Mouse (Mus musculus) urinary bladder, postnatal 4 days (tissue): ENCODE results near the gene Mmachc.
"Not testable (repeated sequence)": the region's sequence is repeated elsewhere in the genome, so short reads cannot be mapped to it uniquely, and the experiment has no call there.

Experiments used
- DNase-seq, 2 experiments: peaks; one replicate each; pipeline ENCODE4 v3.0.0; 2021 to 2022; ENCODE audit warnings: low spot score in 2 of 2

Mmachc gene

DNA sequence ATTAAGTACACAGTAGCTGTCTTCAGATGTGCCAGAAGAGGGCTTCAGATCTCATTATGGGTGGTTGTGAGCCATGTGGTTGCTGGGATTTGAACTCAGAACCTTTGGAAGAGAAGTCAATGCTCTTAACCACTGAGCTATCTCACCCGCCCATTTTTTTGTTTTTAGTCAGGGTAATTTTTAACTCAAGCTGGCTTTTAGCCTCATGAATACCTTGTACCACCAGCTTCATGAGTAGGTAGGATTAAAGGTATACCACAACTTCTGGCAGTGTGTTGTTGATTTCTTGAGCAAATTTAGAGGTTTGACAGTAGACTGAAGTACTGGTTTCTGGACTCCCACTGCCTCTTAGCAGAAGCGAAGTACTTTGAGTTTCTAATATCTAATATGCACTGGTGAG lies 16.1 kb downstream of the Mmachc start:
- no peak for DNase-seq

DNA sequence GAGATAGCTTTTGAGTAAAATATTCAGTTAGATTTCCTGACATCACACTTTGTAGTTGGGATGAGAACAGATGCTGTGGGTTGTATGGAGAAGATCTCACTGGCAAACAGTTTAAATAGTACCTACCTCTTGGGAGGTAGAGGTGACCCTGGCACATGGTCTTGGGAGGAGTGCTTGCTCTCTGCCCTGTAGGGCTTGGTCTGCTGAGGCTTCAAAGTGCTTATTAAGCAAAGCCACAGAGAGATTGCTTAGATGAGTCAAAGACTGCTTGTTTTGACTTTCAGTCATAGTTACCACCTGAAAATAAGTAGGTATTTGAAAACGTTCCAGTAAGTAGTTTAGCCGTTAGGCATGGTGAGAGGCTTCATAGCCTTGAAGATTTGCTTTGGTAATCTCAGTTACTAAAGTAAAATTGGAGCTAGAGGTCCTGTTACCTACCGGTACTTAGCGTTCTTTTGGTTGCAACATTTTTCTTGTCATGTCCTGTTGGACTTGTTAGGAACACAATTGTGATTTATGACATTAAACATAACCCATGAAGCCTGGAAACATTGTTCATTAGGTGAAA lies 18.8 kb downstream of the Mmachc start:
- no peak for DNase-seq

DNA sequence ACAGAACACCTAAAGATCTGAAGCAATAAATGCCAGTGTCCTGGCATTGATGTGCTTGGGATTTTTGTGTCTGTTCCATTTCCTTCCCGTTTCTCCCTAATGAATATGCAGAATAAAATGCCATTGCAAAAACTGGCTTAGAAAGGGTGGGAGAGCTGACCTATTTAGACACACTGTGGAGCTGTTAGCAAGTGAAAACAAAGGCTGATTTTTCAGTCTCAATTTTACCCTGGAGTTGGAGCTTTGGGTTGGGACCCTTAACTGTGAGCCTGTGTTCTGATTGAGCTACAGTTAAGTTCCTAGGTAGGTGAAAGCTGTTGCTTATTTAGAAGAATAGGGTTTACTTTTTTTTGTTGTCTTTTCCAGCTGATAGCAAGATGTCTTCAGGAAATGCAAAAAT lies 21.2 kb downstream of the Mmachc start:
- no peak for DNase-seq

DNA sequence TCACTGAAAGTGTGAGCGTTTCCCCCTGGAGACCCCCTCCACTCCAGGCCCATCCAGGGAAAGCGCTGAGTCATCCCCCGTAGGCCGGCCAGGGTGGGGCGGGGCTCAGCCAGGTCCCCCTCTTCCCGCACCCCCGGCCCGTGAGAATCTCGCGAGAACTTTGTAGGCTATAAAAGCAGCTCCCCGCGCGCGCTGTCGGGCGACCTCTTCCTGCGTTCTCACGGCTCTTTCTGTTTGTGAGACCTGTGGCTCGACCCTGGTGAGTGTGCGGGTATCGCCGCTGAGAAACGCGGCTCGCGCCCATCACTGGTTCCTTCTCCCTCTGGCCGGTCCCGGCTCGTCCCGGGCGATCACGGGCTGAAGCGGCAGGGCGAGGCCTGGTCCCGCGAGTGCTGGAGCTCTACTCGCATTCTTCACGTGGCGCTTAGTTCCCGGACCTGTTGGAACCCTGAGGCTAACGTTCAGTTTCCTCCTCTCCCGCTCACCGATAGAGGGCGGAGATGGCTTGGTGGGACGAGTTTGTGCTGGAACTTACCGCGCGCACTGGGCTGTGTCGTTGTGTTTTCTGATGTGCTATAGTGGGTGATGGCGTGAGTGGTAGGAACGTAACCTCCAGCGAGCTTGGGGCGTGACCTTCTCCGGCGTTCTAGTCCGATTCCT lies 22.7 kb downstream of the Mmachc start, which contains the start of gene Prdx1:
Prdx1 (plus strand) TSS at position 143 of the 660 bp plus-strand sequence.
- DNase-seq, result peak; percentile 96 to 99

DNA sequence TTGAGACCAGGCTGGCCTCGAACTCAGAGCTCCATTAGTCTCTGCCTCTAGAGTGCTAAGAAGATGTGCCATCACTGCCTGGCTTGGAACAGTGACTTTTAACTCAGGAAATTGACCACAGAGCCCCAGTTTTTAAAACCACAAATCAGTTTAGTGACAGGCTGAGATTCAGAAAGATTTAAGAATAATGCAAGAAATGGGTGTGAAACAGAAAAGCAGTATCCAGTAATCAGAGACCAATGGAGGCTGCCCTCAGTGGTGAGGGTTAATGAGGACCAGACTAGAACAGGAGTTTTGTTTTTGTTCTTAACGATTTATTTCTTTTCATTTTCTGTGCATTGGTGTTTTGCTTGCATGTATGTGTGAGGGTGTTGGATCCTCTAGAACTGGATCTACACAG lies 23.5 kb downstream of the Mmachc start:
- no peak for DNase-seq

DNA sequence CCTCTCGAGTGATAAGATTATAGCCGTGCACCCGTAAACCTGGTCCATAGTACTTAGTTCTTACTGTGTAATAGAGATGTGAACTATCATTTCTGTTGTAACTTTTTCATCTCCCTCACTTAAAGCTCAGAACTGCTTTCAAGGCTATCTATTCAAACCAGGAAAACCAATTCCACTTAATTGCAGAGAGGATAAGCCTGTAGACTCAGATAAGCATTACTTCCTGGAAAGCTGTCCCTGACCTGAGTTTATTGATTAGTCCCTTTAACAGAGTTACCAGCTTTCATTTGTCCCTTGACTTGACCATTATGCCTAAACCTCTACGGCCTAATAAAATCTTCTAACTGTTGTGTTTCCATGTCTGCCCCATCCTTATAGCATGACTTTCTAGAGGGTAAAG lies 24.2 kb downstream of the Mmachc start:
- DNase-seq, result no peak

DNA sequence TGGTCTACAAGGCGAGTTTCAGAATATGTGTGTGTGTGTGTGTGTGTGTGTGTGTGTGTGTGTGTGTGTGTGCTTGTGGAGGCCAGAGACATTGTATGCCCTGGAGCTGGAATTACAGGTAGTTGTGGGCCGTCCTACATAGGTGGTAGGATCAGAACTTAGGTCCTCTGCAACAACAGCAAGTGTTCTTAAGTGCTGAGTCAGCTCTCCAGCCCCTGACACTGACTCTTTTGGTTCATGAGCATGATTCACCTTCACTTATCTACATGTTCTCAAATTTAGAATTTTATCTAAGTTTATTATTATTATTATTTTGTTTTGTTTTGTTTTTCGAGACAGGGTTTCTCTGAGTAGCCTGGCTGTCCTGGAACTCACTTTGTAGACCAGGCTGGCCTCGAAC lies 27.7 kb downstream of the Mmachc start:
- not testable (repeated sequence) for DNase-seq

DNA sequence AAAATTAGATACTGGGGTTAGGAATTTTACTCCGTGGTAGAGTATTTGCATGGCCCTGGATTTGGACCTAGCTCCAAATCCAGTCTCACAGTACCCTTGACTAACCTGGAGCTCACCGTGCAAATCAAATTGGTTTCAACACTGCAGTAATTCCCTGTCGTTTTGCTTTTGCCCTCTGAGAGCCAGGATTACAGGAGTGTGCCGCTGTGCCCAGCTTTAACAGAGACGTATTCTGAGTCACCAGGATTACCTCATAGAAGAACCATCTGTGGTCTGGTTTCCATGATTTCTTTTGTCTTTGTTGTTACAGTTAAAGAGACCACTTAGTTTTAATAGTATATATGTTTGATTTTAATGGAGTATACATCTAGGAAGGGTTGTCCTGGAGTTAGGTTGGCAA lies 29.1 kb downstream of the Mmachc start:
- no peak for DNase-seq

DNA sequence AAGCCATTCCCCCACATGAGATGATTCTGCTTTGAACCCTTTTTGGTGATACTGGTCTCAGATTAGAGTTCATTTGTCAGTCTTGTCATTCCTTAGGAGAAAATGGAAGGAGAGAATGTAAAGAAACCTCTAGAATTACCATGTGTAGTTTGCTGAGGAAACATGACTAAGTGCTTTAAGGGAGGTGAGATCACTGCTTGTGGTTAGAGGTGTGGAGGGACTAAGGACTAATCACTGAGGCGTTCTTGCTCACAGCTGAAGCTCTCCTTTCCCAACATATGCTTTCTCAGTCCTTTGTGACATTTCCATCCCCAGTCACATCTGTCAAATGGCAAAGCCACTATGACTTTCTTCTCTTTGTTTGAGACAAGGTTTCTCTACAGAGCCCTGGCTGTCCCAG lies 30.4 kb downstream of the Mmachc start:
- no peak for DNase-seq

DNA sequence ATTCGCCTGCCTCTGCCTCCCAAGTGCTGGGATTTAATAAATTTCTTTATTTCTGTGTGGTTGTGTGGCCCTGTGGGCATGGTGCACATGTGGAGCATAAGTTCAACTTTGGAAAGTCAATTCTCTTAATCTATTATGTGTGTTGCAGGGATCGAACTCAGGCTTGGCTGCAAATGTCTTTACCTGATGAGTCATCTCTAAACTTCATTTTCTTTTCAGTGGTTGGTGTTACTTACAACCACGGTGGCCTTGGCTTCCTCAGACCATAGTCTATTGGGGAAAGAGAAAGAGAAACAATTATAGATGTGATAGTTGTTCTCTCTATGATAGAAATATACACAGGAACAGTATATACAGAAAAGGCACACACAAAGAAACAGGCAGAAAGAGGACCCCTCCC lies 32.2 kb downstream of the Mmachc start:
- no peak for DNase-seq

DNA sequence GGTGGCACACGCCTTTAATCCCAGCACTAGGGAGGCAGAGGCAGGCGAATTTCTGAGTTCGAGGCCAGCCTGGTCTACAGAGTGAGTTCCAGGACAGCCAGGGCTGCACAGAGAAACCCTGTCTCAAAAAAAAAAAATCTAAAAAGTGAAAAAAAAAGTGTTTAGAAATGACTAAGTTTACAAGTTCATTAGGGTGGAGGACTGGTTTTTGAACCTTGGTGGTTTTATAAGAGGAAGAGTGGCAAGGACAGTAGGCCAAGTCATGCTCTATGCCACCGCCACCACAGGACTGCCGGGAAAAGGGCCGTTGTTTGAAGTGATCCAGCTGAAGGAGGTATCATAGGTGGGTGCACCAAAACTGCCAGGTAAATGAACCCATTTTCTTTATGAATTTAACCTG lies 33.4 kb downstream of the Mmachc start:
- DNase-seq, result not testable (repeated sequence)

DNA sequence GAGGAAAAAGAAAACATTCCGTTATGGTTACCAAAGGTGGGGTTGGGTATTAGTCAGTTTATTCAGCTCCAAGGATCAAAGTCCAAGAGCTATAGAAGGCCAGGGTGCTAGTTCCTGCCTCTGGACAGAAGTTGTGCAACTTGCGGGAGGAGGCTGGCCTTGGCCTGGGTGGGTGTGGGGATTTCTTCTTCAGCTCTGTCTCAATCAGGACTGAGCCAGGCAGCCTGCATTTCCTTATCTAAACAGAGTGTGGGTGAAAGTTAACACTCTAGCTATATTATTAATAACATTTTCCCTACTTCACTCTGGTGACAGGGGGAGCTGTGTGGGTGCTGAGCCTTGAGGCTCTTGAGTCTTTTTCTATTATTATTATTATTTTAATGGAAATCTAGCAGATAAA lies 35.4 kb downstream of the Mmachc start:
- DNase-seq, result peak in 1 of 2 experiments; percentile 31

DNA sequence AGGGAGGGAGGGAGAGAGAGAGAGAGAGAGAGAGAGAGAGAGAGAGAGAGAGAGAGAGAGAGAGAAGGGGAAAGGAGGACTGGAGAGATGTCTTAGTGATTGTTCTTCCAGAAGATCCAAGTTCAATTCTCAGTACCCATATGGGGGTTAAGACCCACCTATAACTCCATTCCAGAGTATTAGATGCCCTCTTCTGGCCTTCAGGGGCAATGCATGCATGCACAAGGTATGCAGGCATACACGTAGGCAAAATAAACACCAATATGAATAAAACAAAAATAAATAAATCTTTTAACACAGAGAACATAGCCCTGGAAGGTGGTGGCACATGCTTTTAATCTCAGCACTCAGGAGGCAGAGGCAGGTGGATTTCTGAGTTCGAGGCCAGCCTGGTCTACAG lies 38.9 kb downstream of the Mmachc start:
- no peak for DNase-seq

DNA sequence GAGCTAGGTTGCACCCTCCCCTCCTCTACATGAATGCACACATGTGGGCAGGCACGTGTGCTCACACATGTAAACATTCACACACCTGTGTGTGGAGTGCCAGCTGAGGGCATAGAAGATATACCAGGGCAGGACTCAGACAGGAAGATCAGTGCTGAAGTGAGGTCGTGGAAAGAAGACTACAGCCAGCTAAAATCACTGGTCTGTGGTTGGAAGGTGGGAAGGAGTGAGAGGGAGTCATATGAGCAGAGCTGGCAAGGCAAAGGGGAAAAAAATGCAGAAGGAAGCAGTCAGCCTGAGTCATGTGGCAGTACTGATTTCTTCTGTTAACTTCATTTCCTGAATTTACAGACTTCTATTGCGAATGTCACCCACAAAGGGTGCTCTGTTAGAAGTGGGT lies 40.1 kb downstream of the Mmachc start:
- DNase-seq, result no peak

DNA sequence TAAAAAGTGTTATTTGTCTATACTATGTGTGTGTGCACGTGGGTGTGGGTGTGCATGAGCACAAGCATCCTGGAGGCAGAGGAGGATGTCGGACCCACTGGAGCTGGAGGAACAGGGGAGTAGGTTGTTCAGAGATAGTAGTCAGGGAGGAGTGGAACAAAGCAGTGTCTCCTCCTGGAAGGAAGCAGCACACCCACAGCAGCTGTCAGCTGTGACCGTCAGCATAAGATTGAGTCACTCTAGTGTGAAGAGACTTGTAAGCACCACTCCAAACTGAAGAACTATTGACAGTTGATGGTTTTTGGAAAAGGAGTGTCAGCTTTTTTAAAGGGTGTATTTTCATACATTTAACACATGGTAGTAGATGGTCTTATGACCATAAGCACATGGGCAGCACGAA lies 41.6 kb downstream of the Mmachc start:
- DNase-seq, result no peak

DNA sequence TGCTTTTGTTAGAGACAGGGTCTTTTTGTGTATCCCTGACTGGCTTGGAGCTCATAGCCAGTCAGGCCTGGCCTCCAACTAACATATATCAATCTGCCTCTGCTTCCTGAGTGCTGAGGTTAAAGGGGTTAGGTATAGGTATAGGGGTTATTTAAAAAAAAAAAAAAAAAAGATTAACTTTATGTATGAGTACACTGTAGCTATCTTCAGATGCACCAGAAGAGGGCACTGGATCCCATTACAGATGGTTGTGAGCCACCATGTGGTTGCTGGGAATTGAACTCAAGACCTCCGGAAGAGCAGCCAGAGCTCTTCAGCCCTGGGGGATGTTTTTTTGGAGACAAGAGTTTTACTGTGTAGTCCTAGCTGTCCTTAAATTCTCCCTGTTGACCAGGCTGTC lies 46.2 kb downstream of the Mmachc start:
- no peak for DNase-seq

DNA sequence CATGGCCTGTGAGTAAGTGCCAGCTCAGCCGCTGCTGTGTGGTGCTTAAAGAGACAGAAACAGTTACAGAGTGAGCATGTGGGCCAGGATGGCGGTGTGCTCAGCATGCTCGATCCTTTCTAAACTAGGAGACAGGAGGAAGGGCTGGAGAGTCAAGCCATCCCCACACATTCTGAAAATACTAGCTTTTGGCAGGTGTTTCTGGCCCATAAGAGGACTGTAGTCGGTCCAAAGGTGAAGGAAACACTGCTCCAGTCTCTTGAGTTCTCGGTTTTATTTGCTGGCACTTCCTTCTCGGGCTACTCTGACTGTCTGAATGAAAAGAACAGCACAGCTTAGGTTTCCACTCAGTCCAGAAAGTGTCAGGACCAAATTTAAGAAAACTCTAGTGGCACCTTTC lies 47.4 kb downstream of the Mmachc start:
- no peak for DNase-seq

DNA sequence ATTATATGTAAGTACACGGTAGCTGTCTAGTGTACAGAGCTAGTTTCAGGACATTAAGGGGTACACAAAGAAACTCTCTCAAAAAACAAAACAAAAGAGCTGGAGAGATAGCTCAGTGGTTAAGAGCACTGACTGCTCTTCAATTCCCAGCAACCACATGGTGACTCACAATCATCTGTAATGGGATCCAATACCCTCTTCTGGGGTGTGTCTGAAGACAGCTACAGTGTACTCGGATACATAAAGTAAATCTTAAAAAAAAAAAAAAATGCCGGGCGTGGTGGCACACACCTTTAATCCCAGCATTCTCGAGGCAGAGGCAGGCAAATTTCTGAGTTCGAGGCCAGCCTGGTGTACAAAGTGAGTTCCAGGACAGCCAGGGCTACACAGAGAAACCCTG lies 48.3 kb downstream of the Mmachc start:
- DNase-seq, result not testable (repeated sequence)

DNA sequence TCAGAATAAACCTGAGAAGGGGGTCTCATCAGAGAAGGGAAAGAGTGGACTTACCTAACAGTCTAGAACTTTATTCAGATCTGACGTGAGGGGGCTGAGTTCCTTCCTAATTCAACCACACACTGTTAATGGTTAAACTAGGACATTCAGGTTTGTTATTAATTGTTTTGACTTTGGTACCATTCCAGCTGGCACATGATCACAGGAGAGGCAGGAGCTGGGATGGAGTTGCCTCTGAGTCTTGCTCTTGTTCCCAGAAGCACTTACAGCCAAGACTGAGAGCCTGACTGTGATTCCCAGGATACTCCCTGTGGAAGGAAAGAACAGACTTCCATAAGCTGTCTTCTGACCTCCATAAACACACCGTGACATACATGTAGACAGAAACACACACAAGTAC lies 48.7 kb downstream of the Mmachc start:
- no peak for DNase-seq

DNA sequence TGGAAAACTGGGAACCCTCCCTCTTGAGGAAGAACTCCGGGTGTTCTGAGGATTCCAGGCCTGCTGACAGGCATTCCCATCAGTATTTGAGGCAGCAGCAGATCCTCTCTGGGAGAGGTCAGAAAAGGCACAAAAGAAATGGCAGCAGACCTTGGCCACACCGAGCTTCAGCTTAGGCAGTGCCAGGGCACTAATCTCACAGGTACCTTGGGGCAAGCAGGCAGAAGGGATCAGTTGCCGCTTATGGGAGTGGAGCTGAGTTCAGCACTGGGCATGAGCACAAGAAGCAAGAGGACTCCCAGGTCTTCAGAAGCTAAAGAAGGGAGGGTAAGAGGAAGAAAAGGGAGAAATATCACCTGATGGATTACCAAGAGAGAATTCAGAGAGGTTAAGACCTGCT lies 50.2 kb downstream of the Mmachc start:
- no peak for DNase-seq

DNA sequence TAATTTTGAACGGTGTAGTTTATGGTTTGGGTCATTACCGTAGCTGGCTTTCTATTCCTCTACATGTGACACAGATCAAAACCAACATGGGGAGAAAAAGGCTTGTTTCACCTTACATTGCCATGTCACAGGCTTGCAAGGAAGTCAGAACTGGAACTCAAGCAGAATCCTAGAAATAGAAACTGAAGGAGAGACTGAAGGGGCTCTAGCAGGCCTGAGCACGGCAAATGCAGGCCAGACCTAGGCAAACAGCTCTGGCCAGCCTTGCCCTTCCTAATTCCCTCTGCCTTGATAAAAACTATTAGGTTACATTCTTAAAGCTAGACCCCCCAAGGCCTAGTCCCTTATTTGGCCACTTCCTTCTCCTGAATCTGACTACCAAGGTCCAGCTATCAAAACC lies 52.5 kb downstream of the Mmachc start:
- no peak for DNase-seq

DNA sequence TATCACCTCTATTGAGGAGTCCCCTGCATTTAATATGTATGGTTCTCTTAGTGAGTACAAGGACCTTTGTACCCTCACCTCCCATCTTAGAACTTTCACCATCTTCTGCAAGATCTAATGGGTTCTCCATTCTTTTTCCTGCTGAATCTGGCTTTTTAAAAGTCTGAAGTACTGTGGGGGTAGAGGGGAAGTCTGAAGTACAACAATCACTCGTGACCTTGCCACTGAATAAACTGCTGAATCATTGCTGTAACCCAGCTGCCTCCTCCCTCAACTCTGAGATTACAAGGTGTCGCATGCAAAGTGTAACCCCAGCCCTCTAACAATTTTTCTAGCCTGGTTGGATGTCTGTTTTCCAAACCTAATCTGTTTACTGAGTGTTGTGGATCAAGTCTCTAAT lies 53.1 kb downstream of the Mmachc start:
- no peak for DNase-seq

DNA sequence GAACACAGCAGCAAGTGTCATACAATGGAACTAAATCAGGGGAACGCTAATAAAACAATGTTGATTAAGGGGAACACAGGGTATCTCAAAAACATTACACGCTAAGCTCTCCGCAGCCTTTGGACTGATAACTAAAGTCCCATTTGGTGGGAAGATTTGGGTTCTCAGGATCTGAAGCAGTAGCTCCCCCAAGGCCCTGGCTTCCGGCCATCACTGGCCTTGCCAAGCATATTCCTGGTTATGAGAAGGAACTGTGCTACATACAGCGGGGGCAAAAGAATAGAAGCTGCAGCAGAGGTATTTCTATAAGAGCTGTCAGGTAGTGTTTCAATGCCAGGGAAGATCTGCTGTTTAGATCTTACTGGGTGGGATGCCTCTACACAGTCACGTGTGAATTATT lies 55.0 kb downstream of the Mmachc start:
- peak in 1 of 2 experiments; percentile 47 for DNase-seq
